Mouse (Mus musculus) midbrain, embryonic 16.5 days (tissue): ENCODE measurements around the gene Sntb2. TPM values are rescaled to one million over a fixed set of nuclear protein-coding genes. Genes with fewer than 3 reads are reported as not detected.

ENCODE experiments used
- ATAC-seq: fragments of 200-750 bp; cut with Nextera tagmentation; 2 replicates; pipeline ENCODE4 v1.8.0; 2017; ENCODE audit warnings: moderate TSS enrichment
- H3K27ac ChIP-seq: fragments of 300-500 bp; sonication (generic); 2 replicates; pipeline ENCODE4 v1.5.1; 2014; ENCODE audit warnings: mild to moderate bottlenecking, low read length, mixed read lengths
- H3K27me3 ChIP-seq: fragments of 300-500 bp; sonication (generic); 2 replicates; pipeline ENCODE4 v1.6.1; 2014; ENCODE audit warnings: low read depth, low read length, mixed read lengths; ENCODE audit not compliant: control insufficient read depth, insufficient read depth
- H3K36me3 ChIP-seq: fragments of 300-500 bp; sonication (generic); 2 replicates; pipeline ENCODE4 v1.6.1; 2014; ENCODE audit warnings: mild to moderate bottlenecking, low read length, moderate library complexity, mixed read lengths; ENCODE audit not compliant: control insufficient read depth, insufficient read depth
- H3K4me1 ChIP-seq: fragments of 300-500 bp; sonication (generic); 2 replicates; pipeline ENCODE4 v1.6.1; 2014; ENCODE audit warnings: mild to moderate bottlenecking, low read length, mixed read lengths; ENCODE audit not compliant: control insufficient read depth, insufficient read depth
- H3K4me2 ChIP-seq: fragments of 300-500 bp; sonication (generic); 2 replicates; pipeline ENCODE4 v1.6.1; 2014; ENCODE audit warnings: mild to moderate bottlenecking, low read length, mixed read lengths
- H3K4me3 ChIP-seq: fragments of 300-500 bp; sonication (generic); 2 replicates; pipeline ENCODE4 v1.5.1; 2014; ENCODE audit warnings: low read depth, mild to moderate bottlenecking, low read length, moderate library complexity, mixed read lengths
- H3K9ac ChIP-seq: fragments of 300-500 bp; sonication (generic); 2 replicates; pipeline ENCODE4 v1.6.1; 2014; ENCODE audit warnings: low read depth, low read length, mixed read lengths
- H3K9me3 ChIP-seq: fragments of 300-500 bp; sonication (generic); replicated peaks from 2 replicates; pipeline ENCODE4 v1.6.1; 2014; ENCODE audit warnings: mild to moderate bottlenecking, low read length, mixed read lengths; ENCODE audit not compliant: control insufficient read depth, poor library complexity, severe bottlenecking
- WGBS: fragments of 180-500 bp; shearing (Covaris S2); extraction: QIAGEN DNeasy Blood & Tissue Kit; methylation state at CpG from one replicate; pipeline ENCODE4 v1.1.7; 2014; 5-methylcytosine and 5-hydroxymethylcytosine counted together
- polyA plus RNA-seq: library from polyadenylated mRNA; unstranded; fragments of >200 nt; fragmentation: Nextera tagmentation; extraction: Ambion mirVana; gene quantifications from 2 replicates; pipeline ENCODE4 v1.2.1, GENCODE M21; 2015

Gene Sntb2
- polyA plus RNA-seq, 1 experiment from 2014 or later = 4.3 TPM

- Histone ChIP-seq H3K9ac (no peak overlapping the region), H3K9me3 (no peaks in the 10 kb centered on the region), H3K27ac (no peak overlapping the region), H3K4me2 (no peak overlapping the region), H3K4me3 (no peak overlapping the region), H3K36me3 (peaks cover 27% of the 10 kb centered on the region), H3K4me1 (no peaks in the 10 kb centered on the region), H3K27me3 (no peaks in the 10 kb centered on the region)
- WGBS = 94% methylated on average over 6 of the region's 6 CpGs
- ATAC-seq = no peak
Observed at GRCm38 (mm10) chr8:106906635-106907034, 28.9 kb upstream of the Sntb2 start.

GRCm38 (mm10) chr8:106907450-106907849 lies 28.1 kb upstream of the Sntb2 start:
- Histone ChIP-seq H3K36me3 (peaks cover 31% of the 10 kb centered on the region), H3K4me2 (no peak overlapping the region), H3K4me1 (no peaks in the 10 kb centered on the region), H3K27me3 (no peaks in the 10 kb centered on the region), H3K9ac (no peak overlapping the region), H3K4me3 (no peak overlapping the region), H3K27ac (no peak overlapping the region), H3K9me3 (no peaks in the 10 kb centered on the region)
- WGBS = 94% methylated on average over 6 of the region's 6 CpGs
- ATAC-seq = no peak

GRCm38 (mm10) chr8:106908291-106908690 lies 27.3 kb upstream of the Sntb2 start:
- Histone ChIP-seq H3K9ac (no peak overlapping the region), H3K27ac (no peak overlapping the region), H3K4me3 (no peak overlapping the region), H3K4me1 (no peaks in the 10 kb centered on the region), H3K9me3 (no peaks in the 10 kb centered on the region), H3K36me3 (peaks cover 36% of the 10 kb centered on the region), H3K27me3 (no peaks in the 10 kb centered on the region), H3K4me2 (no peak overlapping the region)
- no peak for ATAC-seq
- WGBS = 81% methylated on average over 7 of the region's 7 CpGs

GRCm38 (mm10) chr8:106913631-106914030 lies 21.9 kb upstream of the Sntb2 start:
- Histone ChIP-seq H3K36me3 (peaks cover 41% of the 10 kb centered on the region), H3K27me3 (no peaks in the 10 kb centered on the region), H3K9me3 (no peaks in the 10 kb centered on the region), H3K9ac (no peak overlapping the region), H3K4me2 (no peak overlapping the region), H3K27ac (no peak overlapping the region), H3K4me3 (no peak overlapping the region), H3K4me1 (no peaks in the 10 kb centered on the region)
- 98% methylated on average over 10 of the region's 10 CpGs for WGBS
- no peak for ATAC-seq

GRCm38 (mm10) chr8:106919721-106920394 lies 15.7 kb upstream of the Sntb2 start:
- Histone ChIP-seq H3K4me1 (no peaks in the 10 kb centered on the region), H3K9me3 (no peaks in the 10 kb centered on the region), H3K36me3 (peaks cover 45% of the 10 kb centered on the region), H3K27me3 (no peaks in the 10 kb centered on the region), H3K4me2 (no peak overlapping the region), H3K9ac (no peak overlapping the region), H3K27ac (no peak overlapping the region), H3K4me3 (no peak overlapping the region)
- 92% methylated on average over 8 of the region's 8 CpGs for WGBS
- ATAC-seq = no peak

GRCm38 (mm10) chr8:106920395-106920741 lies 15.2 kb upstream of the Sntb2 start:
- WGBS = 96% methylated on average over 5 of the region's 5 CpGs
- peaks cover 40% of the 10 kb centered on the region for H3K36me3 ChIP-seq

GRCm38 (mm10) chr8:106924057-106924456 lies 11.5 kb upstream of the Sntb2 start:
- H3K9ac ChIP-seq = no peak overlapping the region
- H3K4me3 ChIP-seq = no peak overlapping the region
- H3K4me1 ChIP-seq = no peaks in the 10 kb centered on the region
- no peak for ATAC-seq
- 92% methylated on average over 4 of the region's 4 CpGs for WGBS
- H3K9me3 ChIP-seq = no peaks in the 10 kb centered on the region
- no peak overlapping the region for H3K4me2 ChIP-seq
- peaks cover 18% of the 10 kb centered on the region for H3K36me3 ChIP-seq
- no peaks in the 10 kb centered on the region for H3K27me3 ChIP-seq
- H3K27ac ChIP-seq = no peak overlapping the region

More at GRCm38 (mm10) chr8:106920395-106920741, 15.2 kb upstream of the Sntb2 start:
- no peak overlapping the region for H3K9ac ChIP-seq
- H3K4me1 ChIP-seq = no peaks in the 10 kb centered on the region
- no peaks in the 10 kb centered on the region for H3K9me3 ChIP-seq
- H3K4me3 ChIP-seq = no peak overlapping the region
- ATAC-seq = no peak
- H3K27me3 ChIP-seq = no peaks in the 10 kb centered on the region
- no peak overlapping the region for H3K27ac ChIP-seq
- H3K4me2 ChIP-seq = no peak overlapping the region

GRCm38 (mm10) chr8:106924904-106925349 lies 10.6 kb upstream of the Sntb2 start:
- no peaks in the 10 kb centered on the region for H3K9me3 ChIP-seq
- no peak overlapping the region for H3K27ac ChIP-seq
- no peak overlapping the region for H3K4me2 ChIP-seq
- ATAC-seq = no peak
- H3K9ac ChIP-seq = no peak overlapping the region
- no peak overlapping the region for H3K4me3 ChIP-seq
- WGBS = 78% methylated on average over 8 of the region's 8 CpGs
- H3K36me3 ChIP-seq = peaks cover 16% of the 10 kb centered on the region
- no peaks in the 10 kb centered on the region for H3K4me1 ChIP-seq
- no peaks in the 10 kb centered on the region for H3K27me3 ChIP-seq

GRCm38 (mm10) chr8:106925446-106925845 lies 10.1 kb upstream of the Sntb2 start:
- H3K27ac ChIP-seq = no peak overlapping the region

More at GRCm38 (mm10) chr8:106925446-106925845, 10.1 kb upstream of the Sntb2 start:
- Histone ChIP-seq H3K36me3 (peaks cover 15% of the 10 kb centered on the region), H3K4me3 (no peak overlapping the region), H3K4me2 (no peak overlapping the region), H3K9ac (no peak overlapping the region), H3K4me1 (no peaks in the 10 kb centered on the region), H3K27me3 (no peaks in the 10 kb centered on the region), H3K9me3 (no peaks in the 10 kb centered on the region)
- ATAC-seq = no peak
- WGBS = 90% methylated on average over 4 of the region's 4 CpGs
